Mouse (Mus musculus) small intestine, adult 2 months (tissue): ENCODE data around the gene Tdgf1. TPM values are rescaled to one million over a fixed set of nuclear protein-coding genes. Genes with fewer than 3 reads are reported as not detected.

Experiments used
- H3K27ac ChIP-seq: fragments of 200-500 bp; 2 replicates; pipeline ENCODE4 v1.5.1; 2012; ENCODE audit warnings: low read depth, low read length, control low read depth, inconsistent platforms; ENCODE audit not compliant: insufficient read depth
- H3K27me3 ChIP-seq: fragments of 200-500 bp; 2 replicates; pipeline ENCODE4 v1.6.1; 2012; ENCODE audit warnings: mild to moderate bottlenecking, moderate library complexity, low read length, inconsistent platforms; ENCODE audit not compliant: control insufficient read depth, insufficient read depth
- H3K36me3 ChIP-seq: fragments of 200-500 bp; 2 replicates; pipeline ENCODE4 v1.6.1; 2012; ENCODE audit warnings: mild to moderate bottlenecking, low read length, control low read depth, inconsistent platforms; ENCODE audit not compliant: control insufficient read depth, insufficient read depth
- H3K4me1 ChIP-seq: fragments of 200-500 bp; 2 replicates; pipeline ENCODE4 v1.6.1; 2012; ENCODE audit warnings: low read length, inconsistent platforms, mixed read lengths; ENCODE audit not compliant: control insufficient read depth, insufficient read depth, insufficient read length
- H3K4me3 ChIP-seq: fragments of 200-500 bp; 2 replicates; pipeline ENCODE4 v1.5.1; 2012; ENCODE audit warnings: low read depth, mild to moderate bottlenecking, control low read depth, inconsistent platforms, low read length, moderate library complexity
- CTCF ChIP-seq: fragments of 200-500 bp; IDR thresholded peaks from 2 replicates; pipeline ENCODE4 v1.5.1; 2012; ENCODE audit warnings: low read depth, mild to moderate bottlenecking, control low read depth, inconsistent platforms, low read length, moderate library complexity, mixed read lengths; ENCODE audit not compliant: insufficient replicate concordance, insufficient read length; ENCODE audit errors: extremely low read depth
- POLR2A ChIP-seq: fragments of 200-500 bp; IDR thresholded peaks from 2 replicates; pipeline ENCODE4 v1.6.1; 2012; ENCODE audit warnings: low read depth, mild to moderate bottlenecking, control low read depth, inconsistent platforms, low read length, moderate library complexity
- WGBS: fragments of 180-500 bp; shearing (Covaris S2); methylation state at CpG from one replicate; pipeline ENCODE4 v1.1.7; 2018; 5-methylcytosine and 5-hydroxymethylcytosine counted together
- polyA plus RNA-seq: library from polyadenylated mRNA; depleted of rRNA; stranded (reverse); fragments of >200 nt; gene quantifications from 2 replicates; pipeline ENCODE4 v1.2.3, GENCODE M21; 2012

Gene Tdgf1
- polyA plus RNA-seq, 1 experiment = not detected

- Histone ChIP-seq H3K4me3 (no peak overlapping the region), H3K36me3 (no peaks in the 10 kb centered on the region), H3K4me1 (no peaks in the 10 kb centered on the region), H3K27ac (no peak overlapping the region), H3K27me3 (no peaks in the 10 kb centered on the region)
- 65% methylated on average over 21 of the region's 21 CpGs for WGBS
- TF ChIP-seq POLR2A (no peak), CTCF (no peak)
These were observed 31.2 kb downstream of the Tdgf1 start for GRCm38 (mm10) chr9:110914631-110915236.

- Histone ChIP-seq H3K27ac (no peak overlapping the region), H3K4me1 (no peaks in the 10 kb centered on the region), H3K27me3 (no peaks in the 10 kb centered on the region), H3K4me3 (no peak overlapping the region), H3K36me3 (no peaks in the 10 kb centered on the region)
- TF ChIP-seq CTCF (no peak), POLR2A (no peak)
- 67% methylated on average over 6 of the region's 6 CpGs for WGBS
These were observed 36.5 kb downstream of the Tdgf1 start for GRCm38 (mm10) chr9:110909371-110909967.

- H3K27ac ChIP-seq = no peak overlapping the region
- WGBS = 90% methylated on average over 3 of the region's 3 CpGs
- H3K4me1 ChIP-seq = no peaks in the 10 kb centered on the region
These were observed 37.3 kb downstream of the Tdgf1 start for GRCm38 (mm10) chr9:110908631-110909016.

GRCm38 (mm10) chr9:110907838-110908630 lies 37.9 kb downstream of the Tdgf1 start:
- WGBS = 64% methylated on average over 4 of the region's 4 CpGs
- Histone ChIP-seq H3K4me1 (no peaks in the 10 kb centered on the region), H3K27ac (no peak overlapping the region), H3K36me3 (no peaks in the 10 kb centered on the region), H3K27me3 (no peaks in the 10 kb centered on the region), H3K4me3 (no peak overlapping the region)
- no peak for TF ChIP-seq POLR2A
- no peak for TF ChIP-seq CTCF

More at GRCm38 (mm10) chr9:110908631-110909016, 37.3 kb downstream of the Tdgf1 start:
- no peak overlapping the region for H3K4me3 ChIP-seq
- no peaks in the 10 kb centered on the region for H3K36me3 ChIP-seq
- no peak for TF ChIP-seq POLR2A
- no peak for TF ChIP-seq CTCF
- no peaks in the 10 kb centered on the region for H3K27me3 ChIP-seq

GRCm38 (mm10) chr9:110907201-110907837 lies 38.6 kb downstream of the Tdgf1 start:
- Histone ChIP-seq H3K4me3 (no peak overlapping the region), H3K27ac (no peak overlapping the region), H3K4me1 (no peaks in the 10 kb centered on the region), H3K36me3 (no peaks in the 10 kb centered on the region), H3K27me3 (no peaks in the 10 kb centered on the region)
- 84% methylated on average over 11 of the region's 11 CpGs for WGBS
- TF ChIP-seq CTCF = no peak
- no peak for TF ChIP-seq POLR2A

- 81% methylated on average over 4 of the region's 4 CpGs for WGBS
- Histone ChIP-seq H3K4me3 (no peak overlapping the region), H3K27ac (no peak overlapping the region), H3K36me3 (peaks cover 6% of the 10 kb centered on the region; the same call in 1 of the 2 replicates), H3K27me3 (no peaks in the 10 kb centered on the region), H3K4me1 (no peaks in the 10 kb centered on the region)
- no peak for TF ChIP-seq CTCF
- no peak for TF ChIP-seq POLR2A
These were observed 43.7 kb downstream of the Tdgf1 start for GRCm38 (mm10) chr9:110902271-110902670.
